Mouse (Mus musculus) layer of hippocampus, postnatal 36 days (tissue): Measurements from ENCODE around the gene Nrxn3. TPM values are rescaled to one million over a fixed set of nuclear protein-coding genes. Genes with fewer than 3 reads are reported as not detected.

Source experiments
- DNase-seq, 2 experiments: peaks; one replicate each; pipeline ENCODE4 v3.0.0; 2022
- total RNA-seq, 2 experiments: library from RNA; stranded (reverse); gene quantifications; 2 replicates each; pipeline ENCODE4 v1.2.3; 2021

Nrxn3 gene
- total RNA-seq, 2 experiments from 2014 or later = 185 to 190 TPM

DNA sequence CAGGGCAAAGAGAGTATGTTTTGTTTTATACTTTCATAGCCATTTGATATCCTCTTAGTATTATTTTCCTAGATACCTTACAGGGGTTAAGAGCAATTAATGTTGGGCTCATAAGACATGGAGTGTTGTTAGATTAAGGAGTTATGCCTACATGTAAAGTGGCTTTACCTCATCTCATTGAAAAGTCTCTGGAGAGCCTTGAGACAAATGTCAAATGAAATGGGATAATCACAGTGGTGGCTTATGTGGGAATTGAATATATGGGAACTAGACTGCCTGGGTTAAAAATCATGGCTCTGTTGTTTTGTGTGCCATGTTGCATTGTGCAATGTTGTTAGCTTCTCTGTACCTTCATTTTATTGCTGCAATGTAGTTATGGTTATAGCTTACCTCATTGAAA, 327.0 kb downstream of the Nrxn3 start:
- no peak for DNase-seq

DNA sequence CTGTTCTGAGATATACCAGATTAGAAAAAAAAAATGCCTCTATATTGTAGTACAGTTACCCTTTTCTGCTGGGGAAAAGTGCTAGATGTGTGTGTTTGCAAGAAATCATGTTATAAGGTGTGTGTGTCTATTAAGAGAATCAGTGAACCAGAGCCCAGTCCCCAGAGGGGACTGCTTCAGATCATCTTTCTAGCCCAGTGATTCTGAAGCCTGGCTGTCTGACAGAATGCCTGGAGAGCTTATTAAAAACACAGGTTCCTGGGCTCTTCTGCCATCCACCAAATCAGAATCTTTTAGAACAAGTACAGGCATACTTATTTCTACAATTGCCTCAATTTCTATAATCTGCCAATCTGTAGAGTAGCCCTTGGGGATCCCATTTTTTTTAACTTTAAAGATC, 349.8 kb downstream of the Nrxn3 start:
- DNase-seq = no peak

DNA sequence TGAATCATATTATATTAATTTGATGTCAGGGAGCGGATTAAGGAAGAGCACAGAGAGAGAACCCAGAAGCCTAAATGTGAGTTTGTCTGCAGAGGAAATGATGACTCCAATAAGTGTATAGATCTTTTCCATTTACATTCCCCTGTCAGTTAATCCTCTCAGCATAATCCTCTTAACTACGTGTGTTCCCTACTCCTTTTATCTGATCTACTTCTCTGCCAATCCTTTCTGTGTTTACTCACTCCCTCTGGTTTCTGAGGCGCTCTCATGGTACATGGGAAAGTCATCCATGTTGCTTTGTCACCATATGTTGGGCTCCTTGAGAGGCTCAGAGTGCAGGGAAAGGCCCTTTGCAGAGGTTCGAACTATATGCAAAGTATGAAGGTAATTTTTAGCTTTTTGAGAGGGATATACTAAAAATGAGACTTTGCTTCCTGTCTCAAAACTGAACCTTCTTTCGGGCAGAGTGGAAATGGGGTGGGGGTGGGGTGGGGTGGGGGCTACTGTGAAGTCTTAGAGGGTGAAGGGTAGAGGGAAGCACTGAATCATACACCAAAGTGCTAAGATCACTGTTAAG, 350.6 kb downstream of the Nrxn3 start:
- DNase-seq = no peak

DNA sequence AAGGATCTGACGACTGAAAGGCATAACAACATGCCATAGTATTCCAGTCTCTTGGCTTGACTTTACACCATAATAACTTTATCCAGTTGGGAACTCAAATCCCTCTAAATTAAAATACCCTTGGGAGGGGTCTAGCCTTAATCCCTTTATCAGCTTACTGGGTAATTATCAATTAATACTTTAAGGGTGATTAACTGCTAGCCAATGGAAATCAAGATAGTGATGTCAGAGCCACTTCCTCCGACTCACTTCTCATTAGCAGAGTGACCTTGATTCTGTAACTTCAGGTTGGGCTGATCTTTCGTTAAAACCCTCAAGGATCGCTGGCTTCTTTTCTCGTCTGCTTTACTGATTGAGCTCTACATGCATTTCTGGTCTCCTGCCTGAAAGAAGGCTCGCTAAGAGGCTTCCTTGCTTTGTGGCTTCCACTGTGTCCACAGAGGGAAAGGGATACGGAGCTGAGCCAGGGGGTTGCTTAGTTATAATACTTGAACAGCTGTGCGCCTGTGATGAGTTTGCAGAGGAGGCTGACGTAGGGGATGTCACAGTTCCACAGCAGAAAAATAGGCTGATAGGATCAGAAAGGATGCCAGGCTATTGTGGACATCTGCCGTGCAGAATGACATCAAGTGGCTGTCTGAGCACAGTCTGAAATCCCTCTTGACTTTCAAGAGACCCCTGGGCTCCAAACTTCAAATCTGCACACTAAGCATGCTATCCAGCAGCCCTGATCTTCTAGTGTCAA, 352.0 kb downstream of the Nrxn3 start:
- DNase-seq = peak; percentile 34 to 36

DNA sequence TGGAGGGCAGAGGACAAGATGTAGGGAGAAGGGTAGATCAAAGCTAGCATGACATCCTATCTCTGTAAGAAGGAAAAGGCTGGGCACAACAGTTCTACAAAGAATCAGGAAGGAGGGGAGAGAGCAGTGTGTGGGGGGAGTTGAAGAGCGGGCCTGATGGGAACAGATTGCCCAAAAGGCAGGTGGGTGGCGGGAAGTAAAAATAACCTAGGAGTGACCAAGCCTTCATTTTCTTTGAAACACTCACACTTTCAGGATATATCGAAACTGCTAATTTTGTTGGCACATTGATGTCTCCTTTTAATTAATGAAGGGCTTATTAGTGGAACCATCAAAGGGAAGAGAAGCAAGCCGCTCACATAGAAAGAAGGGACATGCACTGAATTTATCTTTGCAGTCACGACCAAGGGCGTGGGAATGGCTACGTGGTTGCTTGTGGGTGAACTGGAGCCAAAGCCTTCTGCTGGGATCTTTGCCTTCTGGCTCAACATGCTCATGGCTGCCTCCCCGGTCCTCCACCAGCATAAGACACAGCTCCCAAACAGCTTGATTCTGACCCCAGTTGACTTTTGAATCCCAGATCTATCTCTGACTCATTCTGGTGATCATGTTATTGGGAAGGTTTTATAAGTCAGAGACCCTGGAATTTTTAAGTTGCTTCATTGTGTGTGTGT, 371.3 kb downstream of the Nrxn3 start:
- peak; percentile 19 to 23 for DNase-seq

DNA sequence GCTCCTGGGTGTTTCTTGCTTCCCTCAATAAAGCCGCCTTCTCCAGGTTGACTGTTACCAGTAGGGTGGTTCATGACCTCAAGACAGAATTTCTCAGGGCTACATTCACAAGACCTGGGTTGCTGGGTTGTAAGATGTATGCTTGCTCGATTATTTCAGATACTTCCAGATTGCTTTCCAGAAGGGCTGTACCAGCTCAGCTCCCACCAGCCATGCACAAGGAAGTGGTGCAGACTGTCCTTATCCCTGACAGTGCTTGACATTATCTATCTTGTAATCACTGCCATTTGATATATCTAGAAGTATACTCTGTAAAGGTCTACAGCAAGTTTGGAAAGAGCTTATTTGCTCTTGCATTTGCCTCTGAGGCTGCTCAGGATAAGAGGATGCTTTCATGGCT, 374.9 kb downstream of the Nrxn3 start:
- peak; percentile 12 to 34 for DNase-seq

DNA sequence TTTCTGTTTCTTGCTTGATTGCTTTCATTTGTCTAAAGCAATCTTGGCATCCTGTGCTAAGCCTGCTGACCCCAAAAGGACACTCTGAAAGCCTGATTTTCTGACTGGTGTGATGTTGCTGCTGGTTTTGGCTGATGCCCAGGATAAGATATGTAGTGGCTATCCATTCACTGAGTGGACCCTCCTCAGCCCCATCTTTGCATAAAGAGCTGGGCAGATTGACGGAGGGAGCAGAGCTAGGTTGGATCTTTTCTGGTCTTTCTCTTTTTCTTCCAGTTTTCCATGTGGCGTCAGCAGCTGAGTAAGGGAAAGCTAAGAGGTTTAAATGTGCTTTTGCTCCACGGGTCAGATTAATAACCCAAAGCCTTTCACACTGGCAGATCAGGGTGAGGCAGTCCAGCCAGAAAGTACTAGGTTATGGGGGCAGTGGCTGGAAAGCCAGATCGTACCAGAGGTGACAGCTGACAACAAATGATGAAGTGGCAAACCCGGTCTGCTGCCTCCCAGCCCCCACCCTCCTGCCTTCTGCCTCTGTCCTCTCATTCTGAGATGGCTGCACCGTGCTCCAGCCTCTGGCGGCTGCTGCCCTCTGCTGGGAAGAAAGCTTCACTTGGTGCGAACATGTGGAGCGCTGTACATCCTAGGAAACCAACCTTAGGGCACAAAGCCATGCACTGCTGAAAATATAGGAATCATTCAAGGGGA, 383.5 kb downstream of the Nrxn3 start:
- DNase-seq = peak; percentile 75 to 79

DNA sequence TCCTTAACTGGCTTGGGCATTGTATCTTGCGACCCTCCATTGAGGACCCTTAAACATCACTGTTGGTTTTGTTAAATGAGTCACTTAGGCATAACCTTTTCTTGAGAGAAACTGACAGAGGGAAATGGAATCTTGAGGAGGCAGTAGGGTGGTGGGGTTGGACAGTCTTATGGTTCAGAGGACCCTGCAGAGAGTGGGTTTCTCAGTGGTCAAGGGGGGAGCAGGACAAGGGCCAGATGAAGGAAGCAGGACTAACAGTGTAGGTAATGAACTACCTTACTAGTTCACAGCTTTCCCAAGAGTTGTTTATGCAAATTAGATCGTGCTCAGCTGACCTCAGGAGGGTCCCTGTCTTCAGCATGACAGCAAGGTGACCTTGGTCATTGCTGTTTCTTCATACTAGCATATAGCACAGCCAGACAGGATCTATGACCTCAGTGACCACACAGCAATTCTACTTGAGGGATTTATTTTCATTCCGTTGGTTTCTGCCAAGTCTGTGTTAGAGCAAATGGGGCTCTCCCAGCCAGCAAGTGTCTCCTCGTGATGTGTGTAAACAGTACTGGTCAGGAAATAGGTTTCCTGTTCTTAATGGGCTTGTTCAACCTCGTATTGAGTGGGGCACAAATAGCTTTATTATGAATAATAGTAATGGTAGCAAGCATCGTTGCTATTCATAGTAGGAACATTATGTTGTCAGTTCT, 384.4 kb downstream of the Nrxn3 start:
- no peak for DNase-seq

DNA sequence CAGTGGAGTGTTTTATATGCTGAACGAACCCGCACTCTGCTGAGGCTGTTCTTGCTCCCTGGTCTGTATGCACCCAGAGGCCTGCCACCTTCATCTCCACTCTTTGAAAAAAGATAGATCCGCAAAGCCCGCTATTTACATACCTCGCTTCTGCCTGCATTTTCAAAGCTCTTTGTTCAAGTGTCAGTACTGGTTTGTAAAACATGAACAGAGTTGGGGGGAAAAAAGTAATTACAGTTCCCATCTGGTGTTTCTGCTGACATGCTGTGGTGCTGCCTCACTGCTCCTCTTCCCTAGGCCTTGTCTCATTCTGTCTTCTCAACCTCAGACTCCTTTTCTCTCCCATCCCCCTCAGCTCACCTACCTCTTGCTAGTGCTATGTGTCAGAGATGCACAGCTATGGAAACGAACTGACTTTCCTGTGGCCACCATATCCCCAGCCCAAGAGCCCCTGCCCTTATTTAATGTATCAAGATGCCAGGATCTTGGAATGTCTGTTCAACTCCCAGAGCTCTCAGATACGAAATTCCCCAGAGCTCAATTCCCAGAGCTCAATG, 387.2 kb downstream of the Nrxn3 start:
- DNase-seq = no peak

DNA sequence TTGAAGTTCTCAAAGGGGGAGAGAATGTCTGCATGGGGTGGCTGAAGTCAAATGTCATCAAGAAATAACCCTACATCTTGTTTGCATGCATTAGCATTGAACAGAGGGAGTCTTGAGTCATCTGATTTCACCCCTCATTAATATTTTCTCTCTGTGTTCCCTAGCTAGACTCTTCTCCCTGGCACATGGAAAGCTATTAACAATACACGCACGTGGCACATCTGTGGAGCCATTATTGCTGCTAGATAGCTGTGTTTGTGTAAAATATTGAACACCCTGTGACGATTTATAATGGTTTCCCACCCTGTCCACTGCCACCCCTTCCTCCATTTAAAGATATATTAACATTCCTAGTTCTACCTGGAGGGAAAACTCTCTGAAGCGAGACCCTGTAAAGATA, 405.9 kb downstream of the Nrxn3 start:
- DNase-seq = no peak

DNA sequence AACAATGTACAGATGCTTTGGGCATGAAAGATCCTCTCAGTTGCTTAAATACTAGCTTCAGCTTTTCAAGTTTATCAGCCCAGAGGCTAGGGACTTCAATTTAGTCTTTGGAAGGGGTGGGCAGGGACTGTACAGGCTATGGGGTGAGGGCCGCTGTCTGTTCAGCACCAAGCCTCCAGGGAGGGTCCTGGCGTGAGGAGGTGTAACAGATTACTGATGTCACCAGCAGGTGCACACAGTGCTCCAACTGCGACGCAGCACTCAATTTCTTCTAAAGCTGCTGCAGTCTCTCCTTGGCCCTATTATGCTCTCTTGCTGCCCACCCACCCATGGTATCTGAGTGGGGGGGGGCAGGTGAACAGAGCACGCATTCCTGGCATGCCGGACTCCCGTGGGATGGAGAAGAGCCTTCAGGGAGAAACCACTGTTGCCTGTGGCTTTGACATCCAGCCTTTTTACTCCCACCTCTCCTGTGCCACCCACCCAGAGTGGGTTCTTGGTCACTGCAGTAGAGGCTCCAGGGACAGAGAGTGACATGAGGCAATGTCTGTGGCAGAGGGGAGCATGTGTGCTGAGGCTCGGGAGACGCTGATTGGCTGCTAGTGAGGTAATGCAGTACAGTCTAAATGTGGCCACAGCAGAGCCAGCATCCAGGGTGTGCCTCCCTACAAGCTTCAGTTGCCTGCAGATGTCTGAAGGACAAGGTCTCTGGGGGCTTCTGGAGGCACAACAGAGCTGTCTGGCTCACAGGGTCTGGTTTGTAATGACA, 406.6 kb downstream of the Nrxn3 start:
- peak in 1 of 2 experiments; percentile 31 for DNase-seq

DNA sequence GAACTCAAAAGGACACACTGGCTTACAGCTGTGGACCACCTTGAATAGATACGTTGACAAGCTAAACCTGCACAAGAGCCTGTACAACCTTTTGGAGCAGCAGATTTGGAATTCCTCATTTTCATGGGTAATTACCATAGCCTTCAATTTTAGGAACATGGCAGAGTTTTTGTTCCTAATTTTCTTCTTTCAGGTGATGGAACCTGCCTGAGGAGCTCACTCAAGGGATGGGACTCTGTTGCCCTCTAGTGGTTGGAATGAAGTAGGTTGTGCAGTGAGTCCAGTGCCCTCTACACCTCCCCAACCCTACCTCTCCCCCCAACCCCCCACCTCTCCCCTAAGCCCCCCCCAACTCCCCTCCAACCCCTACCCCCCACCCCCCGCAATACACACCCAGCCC, 411.7 kb downstream of the Nrxn3 start:
- no peak for DNase-seq

DNA sequence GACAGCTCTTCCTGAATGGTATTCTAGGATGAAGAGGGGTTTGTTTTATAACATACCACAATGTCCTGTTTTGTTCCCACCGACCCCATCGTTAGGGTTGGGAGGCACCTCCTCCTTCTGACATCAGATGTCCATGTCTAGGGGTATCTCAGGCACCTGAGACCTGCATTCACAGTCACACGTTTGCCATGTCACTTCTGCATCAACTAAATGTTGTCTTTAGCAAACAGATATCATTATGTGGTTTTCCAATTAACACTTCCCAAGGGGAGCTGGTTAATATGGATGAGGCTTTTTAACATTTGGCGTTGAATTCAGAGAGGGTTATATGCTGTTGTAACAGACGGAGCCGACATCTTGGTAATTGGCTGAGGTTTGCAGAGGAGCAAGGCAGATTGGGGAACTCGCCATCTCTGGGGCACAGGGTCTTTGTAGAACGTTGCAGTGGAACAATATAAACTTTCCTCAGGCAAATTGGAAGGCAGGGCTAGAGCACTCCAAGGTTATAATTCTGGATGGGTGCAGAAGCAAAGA, 412.2 kb downstream of the Nrxn3 start:
- DNase-seq = no peak

DNA sequence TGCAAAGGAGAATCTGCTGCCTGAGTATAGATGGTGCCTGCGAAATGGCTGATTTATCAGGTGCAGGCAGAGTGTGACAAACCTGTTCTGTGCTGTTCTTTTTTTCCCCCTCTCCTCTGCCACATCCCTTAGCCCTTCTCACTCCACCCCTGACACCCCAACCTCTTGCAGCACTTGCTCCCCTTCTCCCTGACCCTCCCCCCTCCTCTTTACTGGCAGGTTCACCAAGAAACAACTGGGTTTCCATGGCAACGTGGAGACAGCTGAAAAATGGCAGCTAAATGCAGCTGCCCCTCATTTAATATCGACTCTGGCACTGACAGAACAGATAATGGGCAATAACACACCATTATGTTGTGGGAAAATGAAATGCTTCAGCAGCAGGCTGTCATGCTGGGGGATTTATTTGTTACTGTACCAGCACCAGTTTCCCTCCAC, 426.3 kb downstream of the Nrxn3 start:
- peak in 1 of 2 experiments; percentile 10 for DNase-seq

DNA sequence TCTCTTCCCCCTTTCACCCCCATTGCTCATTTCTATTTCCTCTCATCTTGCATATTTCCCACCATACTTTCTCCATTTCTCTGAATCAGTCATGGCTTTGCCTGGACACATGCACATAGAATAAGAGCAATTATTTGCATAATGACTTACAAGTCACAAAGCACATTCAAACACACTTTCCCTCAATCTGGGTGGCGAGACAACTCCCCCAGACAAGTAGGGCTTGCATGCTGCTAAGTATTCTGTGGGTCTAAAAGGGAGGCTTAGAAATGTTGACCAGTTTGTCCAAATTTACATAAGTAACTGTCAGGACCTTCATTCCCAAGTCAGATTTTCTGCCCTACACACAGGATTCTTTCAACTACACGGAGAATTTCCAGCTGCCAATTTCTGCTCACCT, 426.8 kb downstream of the Nrxn3 start:
- DNase-seq = no peak

DNA sequence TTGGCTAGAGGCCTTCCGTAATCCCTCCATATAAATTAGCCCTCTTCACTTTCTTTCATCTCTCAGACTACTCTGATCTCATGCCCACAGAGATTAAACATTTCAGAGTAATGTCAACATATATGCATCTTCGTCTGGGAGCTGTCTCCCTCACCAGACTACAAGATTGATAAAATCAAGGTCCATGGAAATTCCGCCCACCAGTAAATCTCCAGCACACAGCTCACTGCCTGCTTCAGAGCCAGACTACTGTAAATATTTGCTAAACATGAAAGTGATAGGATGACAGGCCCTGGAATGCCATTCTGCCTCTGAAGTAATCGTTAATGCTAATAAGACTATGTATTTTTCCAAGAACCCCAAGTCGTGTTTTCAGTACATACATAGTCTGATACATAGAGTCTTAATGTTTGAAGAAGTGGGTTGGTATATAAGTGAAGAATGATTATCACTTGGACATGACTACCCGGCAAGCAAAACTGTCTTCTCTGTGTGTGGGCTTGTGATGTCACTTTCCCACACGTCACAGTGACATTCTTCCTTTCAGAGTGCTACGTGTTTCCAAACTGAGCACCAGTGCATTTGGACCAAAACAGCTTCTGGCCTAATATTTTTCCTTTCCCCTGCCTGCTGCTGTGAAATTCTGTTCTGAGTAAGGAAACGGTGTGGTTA, 433.5 kb downstream of the Nrxn3 start:
- DNase-seq = no peak

DNA sequence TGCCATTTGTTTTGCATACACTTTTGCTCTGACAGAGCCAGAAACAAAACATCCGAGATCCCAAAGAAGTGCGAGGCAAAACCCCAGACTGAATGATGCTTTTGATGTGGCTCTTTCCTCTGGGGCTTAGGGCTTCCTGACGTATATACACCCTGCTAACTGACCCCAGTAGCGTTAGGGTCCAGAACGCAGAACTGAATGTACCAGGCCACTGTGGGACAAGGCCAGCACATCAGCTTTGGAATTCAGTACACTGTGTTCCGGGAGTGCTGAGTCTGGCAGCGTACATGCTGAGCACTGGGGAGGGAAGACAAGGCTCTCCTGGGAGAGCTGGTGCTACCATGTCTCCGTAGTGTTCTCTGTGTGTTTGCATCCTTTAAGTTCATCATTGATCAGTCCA, 436.7 kb downstream of the Nrxn3 start:
- no peak for DNase-seq

DNA sequence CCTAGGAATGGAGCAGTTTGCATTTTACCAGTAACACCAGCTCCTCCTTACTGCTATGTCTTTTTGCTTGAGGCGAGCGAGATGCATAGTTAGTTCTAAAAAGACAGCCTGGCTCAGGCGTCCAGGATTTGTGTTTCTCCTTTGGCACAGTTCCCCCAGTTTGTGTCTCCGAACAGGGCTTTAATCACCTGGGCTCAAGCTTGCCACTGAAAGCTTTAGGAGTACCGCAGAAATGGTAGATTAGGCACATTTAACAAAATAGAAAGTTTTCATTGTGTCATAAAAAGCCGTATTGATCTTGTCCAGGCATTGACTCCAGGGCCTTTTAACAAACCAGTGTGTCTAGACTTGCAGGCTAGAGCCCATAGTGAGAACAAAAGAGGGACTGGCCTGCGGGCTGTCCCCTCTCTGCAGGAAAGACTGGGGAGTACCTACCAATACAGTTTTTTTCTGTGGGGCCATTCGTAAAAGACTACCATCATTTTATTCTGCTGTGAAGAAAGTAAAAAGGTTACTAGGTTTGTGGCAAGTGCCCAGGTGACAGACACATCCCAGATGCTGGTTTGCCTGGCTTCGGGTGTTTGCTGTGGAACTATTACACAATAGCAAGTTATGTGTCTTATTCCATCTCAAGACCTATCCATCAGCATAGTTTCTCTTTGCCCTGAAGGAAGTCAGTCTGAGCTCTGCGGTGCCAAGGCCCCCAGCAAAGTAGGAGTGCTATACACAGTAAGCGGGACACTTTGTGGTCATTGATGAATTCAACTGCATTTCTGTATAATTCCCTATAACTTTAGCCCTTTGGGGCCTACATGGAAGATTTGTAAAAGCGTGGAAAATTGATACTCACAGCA, 451.9 kb downstream of the Nrxn3 start:
- no peak for DNase-seq

DNA sequence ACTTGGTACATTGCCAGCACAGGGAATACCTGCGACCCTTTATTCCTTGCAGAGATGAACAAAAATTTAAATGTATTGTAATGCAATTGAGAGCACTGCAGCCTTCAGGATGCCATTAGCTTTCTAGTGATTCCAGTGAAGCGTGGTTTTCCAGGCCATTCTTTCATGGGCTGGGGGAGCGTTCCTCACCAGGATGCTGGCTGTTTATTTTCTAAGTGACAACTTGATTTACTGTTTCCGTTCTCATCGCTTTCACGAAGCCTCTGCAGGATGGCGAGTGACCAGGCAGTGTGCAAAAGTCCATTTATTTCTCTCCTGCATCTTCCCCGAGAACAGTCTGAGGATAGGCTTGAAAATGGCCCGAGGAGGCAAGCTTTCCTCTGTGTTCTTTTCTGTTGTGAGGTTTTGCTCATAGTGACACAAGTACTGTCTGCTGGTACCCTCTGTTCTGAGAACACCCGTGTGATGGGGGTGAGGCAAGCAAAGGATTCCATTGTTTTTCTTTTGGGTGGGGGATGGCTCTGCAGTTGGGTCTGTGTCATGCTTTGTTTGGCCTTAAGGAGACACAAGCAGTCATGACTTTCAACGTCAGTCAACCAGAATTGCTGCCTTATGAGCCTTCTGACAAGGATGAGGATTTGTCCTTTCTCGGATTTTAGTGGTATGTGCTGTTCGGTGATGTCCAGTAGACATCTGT, 457.4 kb downstream of the Nrxn3 start:
- no peak for DNase-seq
